Mouse (Mus musculus) kidney, postnatal 36 days (tissue): ENCODE measurements around the gene Rmi2.

Experiments
- DNase-seq, 2 experiments: peaks; one replicate each; pipeline ENCODE4 v3.0.0; 2021 to 2022; ENCODE audit warnings: mixed read lengths in 2 of 2

The Rmi2 gene

GRCm38 (mm10) chr16:10867501-10867900, 32.6 kb downstream of the Rmi2 start:
- no peak for DNase-seq

- DNase-seq = peak; percentile 47 to 86
Observed at GRCm38 (mm10) chr16:10867904-10868440, 33.1 kb downstream of the Rmi2 start.

GRCm38 (mm10) chr16:10870969-10871368, 36.1 kb downstream of the Rmi2 start:
- no peak for DNase-seq

- DNase-seq = peak; percentile 26 to 37
Observed at GRCm38 (mm10) chr16:10872825-10873360, 38.0 kb downstream of the Rmi2 start.

- DNase-seq = peak; percentile 63 to 92
Observed at GRCm38 (mm10) chr16:10873654-10874053, 38.8 kb downstream of the Rmi2 start.

GRCm38 (mm10) chr16:10878227-10878626, 43.4 kb downstream of the Rmi2 start:
- DNase-seq = no peak

GRCm38 (mm10) chr16:10879467-10879866, 44.6 kb downstream of the Rmi2 start:
- DNase-seq = peak; percentile 65 to 82

- DNase-seq = no peak
Observed at GRCm38 (mm10) chr16:10881231-10881962, 46.5 kb downstream of the Rmi2 start.

- no peak for DNase-seq
Observed at GRCm38 (mm10) chr16:10887436-10887835, 52.6 kb downstream of the Rmi2 start.

- no peak for DNase-seq
Observed at GRCm38 (mm10) chr16:10890363-10890762, 55.5 kb downstream of the Rmi2 start.

GRCm38 (mm10) chr16:10893161-10893560, 58.3 kb downstream of the Rmi2 start:
- peak in 1 of 2 experiments; percentile 30 for DNase-seq

- DNase-seq = no peak
Observed at GRCm38 (mm10) chr16:10895906-10896305, 61.0 kb downstream of the Rmi2 start.

- DNase-seq = no peak
Observed at GRCm38 (mm10) chr16:10897372-10897771, 62.5 kb downstream of the Rmi2 start.

GRCm38 (mm10) chr16:10900736-10901135, 65.9 kb downstream of the Rmi2 start:
- no peak for DNase-seq

- DNase-seq = no peak
Observed at GRCm38 (mm10) chr16:10901956-10902355, 67.1 kb downstream of the Rmi2 start.

GRCm38 (mm10) chr16:10902849-10903248, 68.0 kb downstream of the Rmi2 start:
- peak in 1 of 2 experiments; percentile 18 for DNase-seq

- DNase-seq = no peak
Observed at GRCm38 (mm10) chr16:10905661-10906113, 70.8 kb downstream of the Rmi2 start.

GRCm38 (mm10) chr16:10910541-10910940, 75.7 kb downstream of the Rmi2 start:
- DNase-seq = no peak

GRCm38 (mm10) chr16:10911061-10911460, 76.2 kb downstream of the Rmi2 start:
- DNase-seq = no peak

- no peak for DNase-seq
Observed at GRCm38 (mm10) chr16:10915066-10915465, 80.2 kb downstream of the Rmi2 start.

GRCm38 (mm10) chr16:10916271-10916670, 81.4 kb downstream of the Rmi2 start:
- no peak for DNase-seq

- DNase-seq = peak; percentile 7 to 17
Observed at GRCm38 (mm10) chr16:10919856-10920255, 85.0 kb downstream of the Rmi2 start.

GRCm38 (mm10) chr16:10923561-10923960, 88.7 kb downstream of the Rmi2 start:
- no peak for DNase-seq

- DNase-seq = peak; percentile 49 to 77
Observed at GRCm38 (mm10) chr16:10925591-10926180, 90.8 kb downstream of the Rmi2 start.
